Mouse (Mus musculus) forebrain, embryonic 13.5 days (tissue): ENCODE results near the gene Gm34653. TPM values are rescaled to one million over a fixed set of nuclear protein-coding genes. Genes with fewer than 3 reads are reported as not detected.
"Not testable (repeated sequence)": the region's sequence is repeated elsewhere in the genome, so short reads cannot be mapped to it uniquely, and the experiment has no call there.

Experiments used
- ATAC-seq: fragments of 200-750 bp; cut with Nextera tagmentation; 2 replicates; pipeline ENCODE4 v1.8.0; 2017
- H3K27ac ChIP-seq: fragments of 300-500 bp; sonication (generic); 2 replicates; pipeline ENCODE4 v1.5.1; 2015; ENCODE audit warnings: inconsistent platforms, mild to moderate bottlenecking, moderate library complexity
- H3K27me3 ChIP-seq: fragments of 300-500 bp; sonication (generic); 2 replicates; pipeline ENCODE4 v1.6.1; 2015; ENCODE audit warnings: mild to moderate bottlenecking, inconsistent platforms
- H3K36me3 ChIP-seq: fragments of 300-500 bp; sonication (generic); 2 replicates; pipeline ENCODE4 v1.6.1; 2015; ENCODE audit warnings: mild to moderate bottlenecking, inconsistent platforms; ENCODE audit not compliant: poor library complexity, severe bottlenecking
- H3K4me1 ChIP-seq: fragments of 300-500 bp; sonication (generic); 2 replicates; pipeline ENCODE4 v1.6.1; 2015; ENCODE audit warnings: inconsistent platforms
- H3K4me2 ChIP-seq: fragments of 300-500 bp; sonication (generic); 2 replicates; pipeline ENCODE4 v1.6.1; 2015; ENCODE audit warnings: inconsistent platforms, mild to moderate bottlenecking, moderate library complexity
- H3K4me3 ChIP-seq: fragments of 300-500 bp; sonication (generic); 2 replicates; pipeline ENCODE4 v1.5.1; 2015; ENCODE audit warnings: mild to moderate bottlenecking, inconsistent platforms
- H3K9ac ChIP-seq: fragments of 300-500 bp; sonication (generic); 2 replicates; pipeline ENCODE4 v1.6.1; 2015; ENCODE audit warnings: mild to moderate bottlenecking, inconsistent platforms
- H3K9me3 ChIP-seq: fragments of 300-500 bp; sonication (generic); replicated peaks from 2 replicates; pipeline ENCODE4 v1.6.1; 2016; ENCODE audit warnings: inconsistent platforms
- WGBS: fragments of 180-500 bp; shearing (Covaris S2); methylation state at CpG from one replicate; pipeline ENCODE4 v1.1.7; 2015; 5-methylcytosine and 5-hydroxymethylcytosine counted together
- polyA plus RNA-seq: library from polyadenylated mRNA; unstranded; fragments of >200 nt; fragmentation: Nextera tagmentation; extraction: Ambion mirVana; gene quantifications from 2 replicates; pipeline ENCODE4 v1.2.1, GENCODE M21; 2015

The Gm34653 gene
- polyA plus RNA-seq, 1 experiment from 2014 or later, result not detected

DNA sequence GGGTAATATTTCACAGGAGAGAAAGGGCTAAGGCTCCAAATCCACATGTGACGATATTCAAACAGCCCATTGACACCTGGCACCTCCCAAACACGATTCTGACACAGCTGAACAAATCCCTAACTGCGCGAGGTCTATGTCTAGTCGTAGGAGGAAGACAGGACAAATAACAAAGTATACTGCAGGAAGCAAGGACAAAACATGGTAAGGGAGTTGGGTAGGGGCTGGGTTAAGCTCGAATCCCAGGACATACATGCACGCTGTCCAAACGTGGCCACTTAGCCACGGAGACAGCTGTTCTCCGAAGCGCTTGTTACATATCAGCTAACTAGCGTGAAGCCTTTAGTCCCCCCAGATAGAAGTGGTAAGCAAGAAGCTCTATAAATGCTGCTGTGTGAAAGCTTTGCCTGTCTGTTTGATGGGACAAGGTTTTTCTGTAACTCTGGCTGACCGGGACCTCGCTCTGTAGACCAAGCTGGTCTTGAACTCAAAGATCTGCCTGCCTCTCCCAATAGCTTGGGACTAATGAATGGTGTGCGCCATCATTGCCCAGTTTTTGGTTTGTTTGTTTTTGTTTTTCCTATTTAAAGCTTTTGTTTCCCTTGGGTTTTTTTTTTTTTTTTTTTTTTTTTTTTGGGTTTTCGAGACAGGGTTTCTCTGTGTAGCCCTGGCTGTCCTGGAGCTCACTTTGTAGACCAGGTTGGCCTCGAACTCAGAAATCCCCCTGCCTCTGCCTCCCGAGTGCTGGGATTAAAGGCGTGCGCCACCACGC, 6.2 kb upstream of the Gm34653 start:
- Histone ChIP-seq H3K9me3 (peaks cover 6% of the 10 kb centered on the region; the same call in 1 of the 2 replicates), H3K27ac (no peak overlapping the region; the same call in 1 of the 2 replicates), H3K4me3 (peak overlapping the region; percentile 98), H3K27me3 (peaks cover 17% of the 10 kb centered on the region), H3K4me2 (peak overlapping the region; percentile 76), H3K9ac (peak overlapping the region; percentile 96), H3K36me3 (peaks cover 11% of the 10 kb centered on the region), H3K4me1 (peaks cover 23% of the 10 kb centered on the region)
- ATAC-seq, result peak; percentile 44; the same call in 1 of the 2 replicates
- 36% methylated on average over 20 of the region's 21 CpGs for WGBS

DNA sequence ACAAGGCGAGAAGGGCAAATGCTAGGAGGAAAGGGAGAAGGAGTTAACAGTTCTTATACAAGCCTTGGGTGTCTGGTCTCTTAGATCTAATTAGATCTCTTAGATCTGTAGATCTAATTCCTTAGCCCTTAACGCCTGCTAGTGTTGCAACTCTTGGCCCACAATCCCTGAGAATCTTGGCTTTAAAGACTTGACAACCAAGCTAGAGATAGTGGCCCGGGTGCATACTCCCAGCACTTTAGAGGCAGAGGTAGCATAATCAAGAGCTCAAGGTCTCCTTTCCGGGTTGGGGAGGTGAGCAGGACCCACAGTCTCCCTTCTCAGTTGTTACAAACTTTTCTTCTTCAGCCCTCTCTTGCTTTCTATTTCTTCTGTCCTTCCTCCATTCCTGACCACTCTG, 5.2 kb upstream of the Gm34653 start:
- H3K4me2 ChIP-seq, result no peak overlapping the region
- no peak overlapping the region for H3K9ac ChIP-seq
- peaks cover 2% of the 10 kb centered on the region for H3K36me3 ChIP-seq
- ATAC-seq, result no peak
- peaks cover 6% of the 10 kb centered on the region; the same call in 1 of the 2 replicates for H3K9me3 ChIP-seq
- H3K27ac ChIP-seq, result no peak overlapping the region
- peaks cover 17% of the 10 kb centered on the region for H3K27me3 ChIP-seq
- H3K4me3 ChIP-seq, result no peak overlapping the region
- 89% methylated on average over 4 of the region's 4 CpGs for WGBS
- H3K4me1 ChIP-seq, result peaks cover 23% of the 10 kb centered on the region

DNA sequence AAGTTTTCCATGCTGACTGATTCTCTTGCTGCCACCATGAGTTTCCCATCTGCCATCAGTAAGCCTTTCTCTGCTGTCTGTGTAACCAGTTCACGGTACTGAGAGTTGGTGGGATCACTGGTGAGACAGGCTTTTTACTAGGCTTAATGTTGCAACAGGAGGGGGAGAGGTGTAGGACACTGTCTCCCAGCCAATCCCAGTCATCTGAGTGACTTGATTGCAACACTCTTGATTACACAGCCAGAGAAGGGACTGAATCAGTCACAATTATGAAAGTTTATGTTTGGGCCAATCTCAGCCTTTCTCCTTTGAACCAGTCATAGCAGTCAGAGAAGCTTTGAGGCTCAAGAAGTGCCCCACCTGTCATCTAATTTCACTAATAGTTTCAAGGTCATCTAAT, 4.8 kb upstream of the Gm34653 start:
- H3K4me3 ChIP-seq, result no peak overlapping the region
- H3K36me3 ChIP-seq, result no peaks in the 10 kb centered on the region
- no peak overlapping the region for H3K4me2 ChIP-seq
- H3K4me1 ChIP-seq, result peaks cover 23% of the 10 kb centered on the region
- no peak for ATAC-seq
- H3K9ac ChIP-seq, result no peak overlapping the region
- H3K9me3 ChIP-seq, result peaks cover 6% of the 10 kb centered on the region; the same call in 1 of the 2 replicates
- H3K27ac ChIP-seq, result no peak overlapping the region
- WGBS, result 92% methylated on average over 1 of the region's 1 CpGs
- H3K27me3 ChIP-seq, result peaks cover 17% of the 10 kb centered on the region

DNA sequence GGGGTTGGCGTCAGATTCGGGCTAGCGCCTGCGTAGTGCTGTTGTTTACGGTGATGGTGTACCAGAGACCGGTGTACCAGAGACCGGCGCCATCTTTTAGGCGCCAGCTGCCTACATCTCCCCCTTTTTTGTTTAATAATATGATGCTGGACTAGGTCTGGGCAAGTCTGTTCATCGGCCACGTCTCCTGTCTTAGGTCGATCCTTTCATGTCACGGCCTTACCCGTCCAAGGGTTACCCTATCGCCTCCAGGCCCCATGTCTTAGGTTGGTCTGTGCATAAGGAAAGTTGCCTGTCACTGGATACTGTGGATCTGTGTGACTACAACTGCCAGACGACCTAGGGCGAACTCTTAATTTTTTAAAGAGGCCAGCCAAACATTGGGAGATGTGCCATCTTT, 2.7 kb upstream of the Gm34653 start:
- 95% methylated on average over 17 of the region's 17 CpGs for WGBS
- peaks cover 10% of the 10 kb centered on the region for H3K4me1 ChIP-seq
- not testable (repeated sequence) for H3K4me2 ChIP-seq, H3K27ac ChIP-seq, H3K9ac ChIP-seq, H3K9me3 ChIP-seq, ATAC-seq, H3K4me3 ChIP-seq, H3K36me3 ChIP-seq
- peaks cover 17% of the 10 kb centered on the region for H3K27me3 ChIP-seq

DNA sequence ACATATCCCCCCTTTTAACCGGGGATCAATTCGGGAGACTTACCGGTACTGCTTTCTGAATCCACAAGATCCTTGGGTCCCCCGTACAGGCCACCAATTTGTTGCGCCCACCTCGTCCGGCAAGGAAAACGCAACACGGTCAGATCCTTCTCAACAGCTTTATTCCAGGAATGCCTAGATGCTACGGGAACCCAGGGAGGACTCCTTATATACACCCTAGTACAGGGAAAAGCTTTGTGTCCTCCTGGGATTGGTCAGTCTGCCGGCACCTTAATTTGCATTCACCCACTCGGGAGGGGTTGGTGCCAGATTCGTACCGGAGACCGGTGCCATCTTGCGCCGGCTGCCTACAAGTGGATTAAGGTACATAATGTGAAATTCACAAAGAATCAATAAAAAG, 817 bp downstream of the Gm34653 start:
- Histone ChIP-seq H3K9me3 (peaks cover 6% of the 10 kb centered on the region; the same call in 1 of the 2 replicates), H3K36me3 (no peaks in the 10 kb centered on the region), H3K27ac (no peak overlapping the region), H3K9ac (no peak overlapping the region), H3K4me3 (no peak overlapping the region), H3K27me3 (peaks cover 4% of the 10 kb centered on the region; the same call in 1 of the 2 replicates), H3K4me1 (no peaks in the 10 kb centered on the region), H3K4me2 (no peak overlapping the region)
- 89% methylated on average over 17 of the region's 17 CpGs for WGBS
- ATAC-seq, result no peak

DNA sequence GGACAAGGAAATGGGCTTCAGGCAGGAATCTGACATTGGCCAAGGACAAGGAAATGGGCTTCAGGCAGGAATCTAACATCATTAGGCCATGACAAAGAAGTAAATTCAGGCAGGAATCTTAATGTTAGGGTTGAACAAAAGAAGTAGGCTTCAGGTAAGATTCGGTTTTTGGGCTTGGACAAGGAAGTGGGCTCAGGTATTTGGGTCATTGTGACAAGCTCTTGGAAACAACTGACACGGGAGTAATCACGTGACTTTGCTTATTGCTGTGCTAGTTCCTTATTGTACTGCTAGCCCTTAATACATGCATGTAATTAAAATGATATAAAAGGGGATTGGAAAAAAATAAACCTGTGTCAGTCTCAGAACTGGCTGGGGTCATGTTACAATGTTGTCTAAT, 2.9 kb downstream of the Gm34653 start:
- no peaks in the 10 kb centered on the region for H3K9me3 ChIP-seq
- no peak overlapping the region for H3K27ac ChIP-seq
- no peaks in the 10 kb centered on the region for H3K27me3 ChIP-seq
- no peak overlapping the region for H3K4me2 ChIP-seq
- no peaks in the 10 kb centered on the region for H3K4me1 ChIP-seq
- H3K4me3 ChIP-seq, result no peak overlapping the region
- H3K9ac ChIP-seq, result no peak overlapping the region
- no peaks in the 10 kb centered on the region for H3K36me3 ChIP-seq
- no peak for ATAC-seq
- WGBS, result 77% methylated on average over 3 of the region's 3 CpGs

DNA sequence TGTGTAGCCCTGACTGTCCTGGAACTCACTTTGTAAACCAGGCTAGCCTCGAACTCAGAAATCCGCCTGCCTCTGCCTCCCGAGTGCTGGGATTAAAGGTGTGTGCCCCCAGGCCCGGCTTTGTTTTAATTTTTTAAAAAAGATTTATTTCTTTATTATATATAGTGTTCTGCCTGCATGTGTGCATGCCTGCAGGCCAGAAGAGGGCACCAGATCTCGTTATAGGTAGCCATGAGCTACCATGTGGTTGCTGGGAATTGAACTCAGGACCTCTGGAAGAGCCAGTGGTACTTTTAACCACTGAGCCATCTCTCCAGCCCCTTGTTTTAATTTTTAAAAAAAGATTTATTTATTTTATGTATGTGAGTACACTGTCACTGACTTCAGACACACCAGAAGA, 7.3 kb downstream of the Gm34653 start:
- WGBS, result 80% methylated on average over 5 of the region's 5 CpGs
- H3K4me2 ChIP-seq, H3K9ac ChIP-seq, H3K36me3 ChIP-seq, H3K4me1 ChIP-seq, H3K27ac ChIP-seq, H3K4me3 ChIP-seq, H3K27me3 ChIP-seq, H3K9me3 ChIP-seq, ATAC-seq: not testable (repeated sequence)

DNA sequence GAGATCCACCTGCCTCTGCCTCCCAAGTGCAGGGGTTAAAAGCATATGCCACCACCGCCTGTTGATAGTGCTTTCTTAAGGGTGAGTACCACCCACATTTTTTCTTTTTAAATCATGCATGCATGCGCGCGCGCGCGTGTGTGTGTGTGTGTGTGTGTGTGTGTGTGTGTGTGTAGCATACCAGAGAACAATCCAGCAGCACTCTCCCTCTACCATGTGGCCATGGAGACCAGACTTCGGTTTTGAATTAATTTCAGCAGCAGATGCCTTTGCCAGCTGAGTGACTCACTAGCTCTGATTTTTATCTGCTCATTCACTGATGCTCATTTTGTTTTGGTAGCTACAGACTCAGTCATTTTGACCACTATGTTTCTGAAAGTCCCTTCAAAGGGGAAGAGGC, 8.9 kb downstream of the Gm34653 start:
- no peaks in the 10 kb centered on the region for H3K4me1 ChIP-seq
- no peaks in the 10 kb centered on the region for H3K9me3 ChIP-seq
- H3K4me2 ChIP-seq, result no peak overlapping the region
- 91% methylated on average over 8 of the region's 8 CpGs for WGBS
- H3K36me3 ChIP-seq, result no peaks in the 10 kb centered on the region
- no peak overlapping the region for H3K27ac ChIP-seq
- ATAC-seq, result no peak
- H3K27me3 ChIP-seq, result no peaks in the 10 kb centered on the region
- H3K9ac ChIP-seq, result no peak overlapping the region
- H3K4me3 ChIP-seq, result no peak overlapping the region

DNA sequence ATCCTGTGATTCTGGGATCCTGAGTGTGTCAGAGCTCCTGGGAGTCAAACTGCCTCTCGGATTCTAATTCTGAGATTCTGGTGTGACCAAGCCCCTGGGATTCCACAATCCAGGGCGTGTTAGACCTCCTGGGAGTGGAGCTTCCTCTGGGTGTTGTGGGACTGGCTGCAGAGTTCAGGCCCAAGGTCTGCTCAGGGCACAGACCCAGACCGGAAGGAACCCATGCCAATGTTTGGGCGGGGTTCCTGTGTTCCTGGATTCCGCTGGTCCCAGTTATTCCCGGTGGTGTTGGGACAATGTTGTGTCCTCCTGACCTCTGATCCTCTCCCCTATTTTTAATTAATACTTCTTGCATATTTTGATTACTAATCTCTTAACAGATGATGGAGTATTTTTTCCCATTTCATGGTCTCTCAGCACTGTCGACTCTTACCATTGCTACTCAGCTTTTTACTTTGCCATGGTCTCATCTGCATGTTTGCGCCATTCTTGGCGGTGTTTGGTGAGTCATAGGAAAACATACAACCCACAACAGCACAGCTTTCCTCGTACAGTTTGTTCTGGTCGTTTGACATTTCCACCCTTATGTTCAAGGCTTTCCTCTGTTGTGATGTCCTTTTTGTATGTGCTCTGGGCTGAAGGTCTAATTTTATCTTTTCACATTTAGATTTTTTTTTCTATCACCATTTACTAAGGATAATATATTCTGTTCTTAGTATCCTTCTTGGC, 10.6 kb downstream of the Gm34653 start:
- Histone ChIP-seq H3K27me3 (no peaks in the 10 kb centered on the region), H3K9ac (no peak overlapping the region), H3K4me1 (no peaks in the 10 kb centered on the region), H3K4me3 (no peak overlapping the region), H3K27ac (no peak overlapping the region), H3K36me3 (no peaks in the 10 kb centered on the region), H3K9me3 (no peaks in the 10 kb centered on the region), H3K4me2 (no peak overlapping the region)
- no peak for ATAC-seq
- WGBS, result 88% methylated on average over 11 of the region's 11 CpGs

DNA sequence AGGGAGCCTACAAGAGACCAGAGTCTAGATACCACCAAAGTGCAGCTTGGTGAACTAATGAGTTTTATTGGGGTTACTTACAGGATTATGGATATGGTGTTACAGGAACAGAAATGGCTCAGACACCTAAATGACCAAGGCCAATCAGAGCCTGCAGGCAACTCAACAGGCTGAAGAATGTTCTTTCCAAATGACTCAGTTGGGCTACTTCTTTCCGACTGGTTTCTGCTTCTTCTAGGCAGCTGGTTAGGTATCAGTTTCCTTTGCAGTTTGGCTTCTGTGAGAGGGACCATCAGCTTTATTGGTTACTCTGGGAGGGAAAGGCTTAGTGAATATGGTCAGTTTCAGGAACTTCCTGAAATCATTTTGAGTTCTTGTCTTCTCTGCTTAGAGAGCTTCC, 14.9 kb downstream of the Gm34653 start:
- Histone ChIP-seq H3K4me1 (no peaks in the 10 kb centered on the region), H3K36me3 (peaks cover 31% of the 10 kb centered on the region), H3K4me2 (no peak overlapping the region), H3K27me3 (no peaks in the 10 kb centered on the region), H3K27ac (no peak overlapping the region), H3K4me3 (no peak overlapping the region), H3K9ac (no peak overlapping the region), H3K9me3 (no peaks in the 10 kb centered on the region)
- ATAC-seq, result no peak
- WGBS, result 94% methylated on average over 1 of the region's 1 CpGs

DNA sequence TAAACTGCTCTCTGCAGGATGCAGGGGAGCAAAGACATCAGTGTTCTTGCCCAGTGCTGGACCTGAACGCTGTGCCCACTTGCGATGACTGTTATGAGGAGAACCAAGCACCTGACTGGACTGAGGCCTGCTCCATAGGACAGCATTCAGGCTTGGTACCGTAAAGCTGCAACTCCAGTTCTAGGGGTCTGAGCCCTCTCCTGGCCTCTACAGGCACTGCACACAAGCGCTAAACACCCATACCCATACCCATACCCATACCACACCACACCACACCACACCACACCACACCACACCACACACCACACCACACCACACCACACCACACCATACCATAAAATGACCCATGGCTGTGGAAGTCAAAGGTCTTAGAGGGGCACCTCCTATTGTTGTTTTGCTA, 22.5 kb downstream of the Gm34653 start:
- ATAC-seq, result no peak
- H3K27me3 ChIP-seq, result no peaks in the 10 kb centered on the region
- H3K27ac ChIP-seq, result no peak overlapping the region
- WGBS, result 97% methylated on average over 4 of the region's 4 CpGs
- H3K4me2 ChIP-seq, result no peak overlapping the region
- H3K9me3 ChIP-seq, result no peaks in the 10 kb centered on the region
- no peak overlapping the region for H3K9ac ChIP-seq
- no peaks in the 10 kb centered on the region for H3K4me1 ChIP-seq
- peaks cover 92% of the 10 kb centered on the region for H3K36me3 ChIP-seq
- H3K4me3 ChIP-seq, result no peak overlapping the region

DNA sequence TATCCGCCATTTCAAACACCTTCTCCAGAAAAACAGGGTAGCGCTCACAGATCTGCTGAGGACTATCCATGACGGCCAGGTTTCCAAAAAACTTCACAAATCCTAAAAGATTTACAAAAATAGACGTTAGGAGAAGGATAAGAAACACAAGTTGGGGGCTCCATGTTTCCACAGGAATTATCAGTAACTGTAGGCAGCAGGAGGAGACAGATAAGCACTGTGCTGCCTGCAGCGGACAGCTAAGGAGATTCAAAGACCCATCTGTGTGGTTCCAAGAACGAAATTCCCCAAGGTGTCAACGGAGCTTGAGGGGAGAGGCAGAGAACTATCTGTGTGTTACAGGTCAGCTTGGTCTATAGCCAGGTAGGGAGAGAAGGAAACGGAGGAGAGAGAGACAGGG, 24.9 kb downstream of the Gm34653 start:
- no peak for ATAC-seq
- peaks cover 90% of the 10 kb centered on the region for H3K36me3 ChIP-seq
- H3K4me1 ChIP-seq, result no peaks in the 10 kb centered on the region
- H3K4me3 ChIP-seq, result no peak overlapping the region
- no peak overlapping the region for H3K4me2 ChIP-seq
- H3K9ac ChIP-seq, result no peak overlapping the region
- H3K27ac ChIP-seq, result no peak overlapping the region
- 89% methylated on average over 8 of the region's 8 CpGs for WGBS
- H3K27me3 ChIP-seq, result no peaks in the 10 kb centered on the region
- no peaks in the 10 kb centered on the region for H3K9me3 ChIP-seq
